ENCODE assay signal across 20 mouse cellular contexts in genomic region chr8:124869708-124870107, GRCm38 (mm10). TPM values are rescaled to one million over a fixed set of nuclear protein-coding genes. Genes with fewer than 3 reads are reported as not detected.
DNase-seq lines count a peak whose midpoint lies in the region; ATAC-seq and TF ChIP-seq lines count a peak whose summit lies in the region.
"Had no signal": no experiment of that assay in that cellular context is flagged by ENCODE, and none has a peak within 500 bp of the region (broad histone marks: within the 10 kb centered on the region; RNA-seq: fewer than 3 reads in every experiment).

No protein-coding gene starts in this region.

- ATAC-seq in embryonic facial prominence, embryonic 14.5 days (ENCODE audit: low read depth), result no peak
- no peak for ATAC-seq in heart, postnatal 0 days (ENCODE audit: insufficient read depth, low read depth)
- ATAC-seq: forebrain, embryonic 13.5 days; forebrain, postnatal 0 days; hindbrain, embryonic 16.5 days; inflammation-experienced regulatory T-cells, adult 6 months; intestine, postnatal 0 days had no signal

- TF ChIP-seq EP300 in heart, postnatal 0 days (IDR thresholded peaks at IDR 0.05; ENCODE audit: low read depth), result no peak

- 72% methylated on average over 6 of the region's 6 CpGs for WGBS in embryonic facial prominence, embryonic 14.5 days
- 90% methylated on average over 6 of the region's 6 CpGs for WGBS in embryonic facial prominence, embryonic 10.5 days
- 42% methylated on average over 6 of the region's 6 CpGs for WGBS in heart, postnatal 0 days
- WGBS in forebrain, embryonic 10.5 days, result 94% methylated on average over 6 of the region's 6 CpGs

- no peak overlapping the region for H3K4me3 ChIP-seq in embryonic facial prominence, embryonic 14.5 days (ENCODE audit: low read depth, low read length)
- H3K4me3 ChIP-seq in embryonic facial prominence, embryonic 10.5 days, result no peak overlapping the region
- H3K4me3 ChIP-seq in heart, postnatal 0 days (ENCODE audit: low read depth, low read length), result no peak overlapping the region
- H3K4me3 ChIP-seq in forebrain, embryonic 10.5 days, result no peak overlapping the region
- H3K4me3 ChIP-seq: forebrain, embryonic 13.5 days; heart, embryonic 10.5 days; hindbrain, embryonic 12.5 days had no signal

- no peak overlapping the region for H3K9ac ChIP-seq in embryonic facial prominence, embryonic 14.5 days (ENCODE audit: low read depth, low read length)
- H3K9ac ChIP-seq in heart, postnatal 0 days (replicated peaks; ENCODE audit: low read depth, low read length), result no peak overlapping the region
- H3K9ac ChIP-seq: forebrain, embryonic 13.5 days; forebrain, postnatal 0 days; hindbrain, embryonic 12.5 days had no signal

- intact Hi-C loops in heart, postnatal 25 days (cut with DNase I), result no loop called here

- no peaks in the 10 kb centered on the region for H3K27me3 ChIP-seq in embryonic facial prominence, embryonic 14.5 days (replicated peaks; ENCODE audit: control insufficient read depth, insufficient read depth, low read length)
- no peaks in the 10 kb centered on the region for H3K27me3 ChIP-seq in embryonic facial prominence, embryonic 10.5 days (replicated peaks; ENCODE audit: low read depth, poor library complexity, severe bottlenecking)
- no peaks in the 10 kb centered on the region for H3K27me3 ChIP-seq in heart, postnatal 0 days (ENCODE audit: control insufficient read depth, insufficient read depth, low read length)
- H3K27me3 ChIP-seq in forebrain, embryonic 10.5 days (ENCODE audit: poor library complexity, severe bottlenecking), result no peaks in the 10 kb centered on the region
- H3K27me3 ChIP-seq: forebrain, embryonic 13.5 days; hindbrain, embryonic 12.5 days had no signal

- DNase-seq in embryonic facial prominence, embryonic 14.5 days (ENCODE audit: low spot score), result peak; percentile 19
- DNase-seq in embryonic facial prominence, embryonic 10.5 days (ENCODE audit: low spot score), result no peak
- peak; percentile 38 to 39 for DNase-seq in heart, adult 18-20 months
- DNase-seq in heart, adult 8-10 months (ENCODE audit: low spot score), result no peak
- no peak for DNase-seq in heart, postnatal 0 days (ENCODE audit: low spot score)
- no peak for DNase-seq in heart, postnatal 25 days (ENCODE audit: low spot score)
- DNase-seq in skeletal muscle tissue, adult 2 months (ENCODE audit: low read depth, low spot score), result peak; percentile 58
- no peak for DNase-seq in forebrain, embryonic 10.5 days (ENCODE audit: extremely low spot score, low spot score)
- DNase-seq: adrenal gland, postnatal 25 days; cerebellum, adult 18-20 months; cerebellum, adult 9-11 months; cerebellum, postnatal 36 days; forebrain, postnatal 0 days; kidney, adult 8-10 months had no signal

- TF ChIP-seq CTCF in heart, postnatal 0 days (IDR thresholded peaks at IDR 0.05; ENCODE audit: low read depth), result no peak

- no peak overlapping the region for H3K27ac ChIP-seq in embryonic facial prominence, embryonic 14.5 days (replicated peaks; ENCODE audit: low read depth, low read length)
- no peak overlapping the region for H3K27ac ChIP-seq in embryonic facial prominence, embryonic 10.5 days (replicated peaks)
- H3K27ac ChIP-seq in heart, postnatal 0 days (ENCODE audit: low read depth), result 0 out of 2 replicates have a peak overlapping the region, but pooled peaks have one; percentile 20
- H3K27ac ChIP-seq in forebrain, embryonic 10.5 days, result no peak overlapping the region
- H3K27ac ChIP-seq: forebrain, embryonic 13.5 days; heart, embryonic 10.5 days; hindbrain, embryonic 12.5 days had no signal

- peaks cover 46% of the 10 kb centered on the region for H3K36me3 ChIP-seq in embryonic facial prominence, embryonic 14.5 days (ENCODE audit: control insufficient read depth, insufficient read depth, low read length)
- H3K36me3 ChIP-seq in embryonic facial prominence, embryonic 10.5 days (replicated peaks), result peaks cover 70% of the 10 kb centered on the region
- H3K36me3 ChIP-seq in heart, postnatal 0 days (replicated peaks; ENCODE audit: control insufficient read depth, insufficient read depth, low read length), result peaks cover 38% of the 10 kb centered on the region
- peaks cover 72% of the 10 kb centered on the region for H3K36me3 ChIP-seq in forebrain, embryonic 10.5 days (replicated peaks)

- no peaks in the 10 kb centered on the region for H3K4me1 ChIP-seq in embryonic facial prominence, embryonic 14.5 days (ENCODE audit: control insufficient read depth, insufficient read depth, low read length)
- H3K4me1 ChIP-seq in embryonic facial prominence, embryonic 10.5 days, result no peaks in the 10 kb centered on the region
- peaks cover 36% of the 10 kb centered on the region for H3K4me1 ChIP-seq in heart, postnatal 0 days (ENCODE audit: control insufficient read depth, insufficient read depth)
- 0 out of 2 replicates have a peak, but pooled peaks cover 8% of the 10 kb centered on the region for H3K4me1 ChIP-seq in forebrain, embryonic 10.5 days

- no peaks in the 10 kb centered on the region for H3K9me3 ChIP-seq in embryonic facial prominence, embryonic 14.5 days (ENCODE audit: control insufficient read depth, low read length)
- no peaks in the 10 kb centered on the region for H3K9me3 ChIP-seq in embryonic facial prominence, embryonic 10.5 days
- H3K9me3 ChIP-seq in heart, postnatal 0 days (replicated peaks; ENCODE audit: control insufficient read depth, low read length), result no peaks in the 10 kb centered on the region
- no peaks in the 10 kb centered on the region for H3K9me3 ChIP-seq in forebrain, embryonic 10.5 days
- H3K9me3 ChIP-seq: forebrain, embryonic 13.5 days; heart, embryonic 10.5 days; hindbrain, embryonic 12.5 days had no signal

- no peak overlapping the region for H3K4me2 ChIP-seq in embryonic facial prominence, embryonic 14.5 days (ENCODE audit: low read depth, low read length)
- no peak overlapping the region for H3K4me2 ChIP-seq in heart, postnatal 0 days (ENCODE audit: low read depth, low read length)
- H3K4me2 ChIP-seq: forebrain, embryonic 13.5 days; hindbrain, embryonic 12.5 days had no signal

RNA-seq across cellular contexts. Expression of gene 2810004N23Rik, which starts 6.8 kb away (rescaled TPM):
- polyA plus RNA-seq in embryonic facial prominence, embryonic 14.5 days (2014; fragmentation: Nextera tagmentation; extraction: Ambion mirVana), result 35.3 and 36.5 TPM in 2 replicates
- 77.2 and 82.2 TPM in 2 replicates for polyA plus RNA-seq in embryonic facial prominence, embryonic 10.5 days (2016; fragmentation: Nextera tagmentation; extraction: Ambion mirVana)
- 10 to 100 TPM; 44.3 to 48.5 TPM for total RNA-seq in heart, adult 18-20 months (2021)
- 10 to 100 TPM; 47.3 to 56.0 (median 50.9) TPM for total RNA-seq in heart, adult 8-10 months (2022)
- total RNA-seq in heart, postnatal 0 days (2014; rRNA removed; ENCODE audit: low replicate concordance), result 45.9 and 49.9 TPM in 2 replicates
- polyA plus RNA-seq in heart, postnatal 0 days (2015; fragmentation: Nextera tagmentation; extraction: Ambion mirVana), result 49.6 and 50.2 TPM in 2 replicates
- 10 to 100 TPM; 39.7 to 45.5 TPM for total RNA-seq in heart, postnatal 25 days (2021)
- 81.0 and 83.7 TPM in 2 replicates for polyA plus RNA-seq in forebrain, embryonic 10.5 days (2016; fragmentation: Nextera tagmentation; extraction: Ambion mirVana)

RNA-seq across cellular contexts. Expression of gene Gnpat, which starts 6.9 kb away (rescaled TPM):
- polyA plus RNA-seq in embryonic facial prominence, embryonic 14.5 days (2014; fragmentation: Nextera tagmentation; extraction: Ambion mirVana), result 96.4 and 97.8 TPM in 2 replicates
- 138 and 149 TPM in 2 replicates for polyA plus RNA-seq in embryonic facial prominence, embryonic 10.5 days (2016; fragmentation: Nextera tagmentation; extraction: Ambion mirVana)
- total RNA-seq in heart, adult 18-20 months (2021), result 100 to 1,000 TPM; 177 to 188 TPM
- 100 to 1,000 TPM; 184 to 202 (median 188) TPM for total RNA-seq in heart, adult 8-10 months (2022)
- total RNA-seq in heart, postnatal 0 days (2014; rRNA removed; ENCODE audit: low replicate concordance), result 77.2 and 117 TPM in 2 replicates
- 114 and 115 TPM in 2 replicates for polyA plus RNA-seq in heart, postnatal 0 days (2015; fragmentation: Nextera tagmentation; extraction: Ambion mirVana)
- 100 to 1,000 TPM; 168 to 181 TPM for total RNA-seq in heart, postnatal 25 days (2021)
- 156 and 157 TPM in 2 replicates for polyA plus RNA-seq in forebrain, embryonic 10.5 days (2016; fragmentation: Nextera tagmentation; extraction: Ambion mirVana)

RNA-seq across cellular contexts. Expression of gene Exoc8, which starts 27.8 kb away (rescaled TPM):
- polyA plus RNA-seq in embryonic facial prominence, embryonic 14.5 days (2014; fragmentation: Nextera tagmentation; extraction: Ambion mirVana), result 5.4 and 7.2 TPM in 2 replicates
- 8.5 and 8.7 TPM in 2 replicates for polyA plus RNA-seq in embryonic facial prominence, embryonic 10.5 days (2016; fragmentation: Nextera tagmentation; extraction: Ambion mirVana)
- 10 to 100 TPM; 18.4 to 18.7 TPM for total RNA-seq in heart, adult 18-20 months (2021)
- 10 to 100 TPM; 18.5 to 22.5 (median 19.7) TPM for total RNA-seq in heart, adult 8-10 months (2022)
- total RNA-seq in heart, postnatal 0 days (2014; rRNA removed; ENCODE audit: low replicate concordance), result 9.0 and 16.9 TPM in 2 replicates
- polyA plus RNA-seq in heart, postnatal 0 days (2015; fragmentation: Nextera tagmentation; extraction: Ambion mirVana), result 5.0 and 5.3 TPM in 2 replicates
- 10 to 100 TPM; 18.9 to 19.2 TPM for total RNA-seq in heart, postnatal 25 days (2021)
- polyA plus RNA-seq in forebrain, embryonic 10.5 days (2016; fragmentation: Nextera tagmentation; extraction: Ambion mirVana), result 8.3 and 8.5 TPM in 2 replicates

RNA-seq across cellular contexts. Expression of gene Sprtn, which starts 28.0 kb away (rescaled TPM):
- polyA plus RNA-seq in embryonic facial prominence, embryonic 14.5 days (2014; fragmentation: Nextera tagmentation; extraction: Ambion mirVana), result 9.8 and 10.0 TPM in 2 replicates
- 9.5 and 10.3 TPM in 2 replicates for polyA plus RNA-seq in embryonic facial prominence, embryonic 10.5 days (2016; fragmentation: Nextera tagmentation; extraction: Ambion mirVana)
- 10 to 100 TPM; 10.5 to 12.9 TPM for total RNA-seq in heart, adult 18-20 months (2021)
- total RNA-seq in heart, adult 8-10 months (2022), result 10 to 100 TPM; 11.0 to 13.7 (median 12.3) TPM
- total RNA-seq in heart, postnatal 0 days (2014; rRNA removed; ENCODE audit: low replicate concordance), result 9.6 and 14.5 TPM in 2 replicates
- polyA plus RNA-seq in heart, postnatal 0 days (2015; fragmentation: Nextera tagmentation; extraction: Ambion mirVana), result 5.1 and 6.7 TPM in 2 replicates
- 10 to 100 TPM in 1 of 2 experiments, 1 to 10 TPM in 1; 9.5 to 12.2 TPM for total RNA-seq in heart, postnatal 25 days (2021)
- 8.8 and 10.0 TPM in 2 replicates for polyA plus RNA-seq in forebrain, embryonic 10.5 days (2016; fragmentation: Nextera tagmentation; extraction: Ambion mirVana)

Comparison
In these comparisons a context has a peak if more than half of its experiments do, and no peak if none do; other contexts are left out.
1. DNase-seq: peak in embryonic facial prominence, embryonic 14.5 days (single experiment), heart, adult 18-20 months (2 of 2) and skeletal muscle tissue, adult 2 months (single experiment); none in embryonic facial prominence, embryonic 10.5 days (single experiment), heart, adult 8-10 months (single experiment), heart, postnatal 0 days (single experiment), heart, postnatal 25 days (single experiment) and forebrain, embryonic 10.5 days (single experiment).